Mouse (Mus musculus): ENCODE data around the gene Trappc11. TPM values are rescaled to one million over a fixed set of nuclear protein-coding genes. Genes with fewer than 3 reads are reported as not detected.
A peak's percentile ranks its signal among the peaks of the same experiment; 100 is the strongest.
"Not testable (repeated sequence)": the region's sequence is repeated elsewhere in the genome, so short reads cannot be mapped to it uniquely, and the experiment has no call there.

The Trappc11 gene
- total RNA-seq, 4 experiments from 2014 or later, result 51.7 to 59.0 (median 54.9) TPM

- DNase-seq (ENCODE audit: low spot score in 2 of 2), result no peak
These were observed 46.0 kb downstream of the Trappc11 start for GRCm38 (mm10) chr8:47487231-47487630.

GRCm38 (mm10) chr8:47482354-47483071 lies 50.8 kb downstream of the Trappc11 start:
- no peak for DNase-seq (ENCODE audit: low spot score in 2 of 2)

GRCm38 (mm10) chr8:47480039-47480438 lies 53.2 kb downstream of the Trappc11 start:
- no peak for DNase-seq (ENCODE audit: low spot score in 2 of 2)

GRCm38 (mm10) chr8:47461650-47462049 lies 71.6 kb downstream of the Trappc11 start:
- peak; percentile 24 to 56 for DNase-seq (ENCODE audit: low spot score in 2 of 2)

GRCm38 (mm10) chr8:47459216-47459749 lies 74.0 kb downstream of the Trappc11 start:
- DNase-seq (ENCODE audit: low spot score in 2 of 2), result no peak

GRCm38 (mm10) chr8:47458591-47458990 lies 74.7 kb downstream of the Trappc11 start:
- DNase-seq (ENCODE audit: low spot score in 2 of 2), result no peak

- DNase-seq (ENCODE audit: low spot score in 2 of 2), result not testable (repeated sequence)
These were observed 84.1 kb downstream of the Trappc11 start for GRCm38 (mm10) chr8:47449211-47449610.

GRCm38 (mm10) chr8:47446312-47447046 lies 86.8 kb downstream of the Trappc11 start, which contains the start of gene Stox2:
Stox2 (minus strand) TSS chr8:47446362.
- DNase-seq (ENCODE audit: low spot score in 2 of 2), result no peak

Other genes starting within 250 kb of the Trappc11 start
- gene Stox2, start 87.1 kb downstream of the Trappc11 start, total RNA-seq (2022), result 10 to 100 TPM; 76.9 to 96.7 (median 84.0) TPM
- gene Rwdd4a, start 194 bp upstream of the Trappc11 start, total RNA-seq (2022), result 10 to 100 TPM; 29.7 to 34.6 (median 31.7) TPM
- 10 to 100 TPM; 40.3 to 50.1 (median 44.3) TPM for gene Ing2, start 142.1 kb upstream of the Trappc11 start, total RNA-seq (2022)
- 10 to 100 TPM; 14.2 to 18.9 (median 17.7) TPM for gene Cdkn2aip, start 180.5 kb upstream of the Trappc11 start, total RNA-seq (2022)

All from left cerebral cortex, adult 8-10 months (tissue).